Mouse (Mus musculus): ENCODE results near the gene Tor1b. TPM values are rescaled to one million over a fixed set of nuclear protein-coding genes. Genes with fewer than 3 reads are reported as not detected.

The Tor1b gene
- polyA plus RNA-seq, 1 experiment, result 30.5 TPM

GRCm38 (mm10) chr2:30998443-30999260, 45.9 kb downstream of the Tor1b start:
- no peak overlapping the region for H3K4me3 ChIP-seq (ENCODE audit: insufficient read depth, poor library complexity, severe bottlenecking)
- no peaks in the 10 kb centered on the region for H3K79me3 ChIP-seq (ENCODE audit: low read depth)
- TF ChIP-seq MYOD1 (IDR thresholded peaks at IDR 0.05; ENCODE audit: control insufficient read depth, insufficient read length, low read depth) (no peak), USF1 (IDR thresholded peaks at IDR 0.05; ENCODE audit: low read depth) (no peak), CTCF (IDR thresholded peaks at IDR 0.05; ENCODE audit: control insufficient read depth, insufficient read depth, insufficient read length) (no peak), CEBPB (IDR thresholded peaks at IDR 0.05; ENCODE audit: low read depth) (no peak), FOSL1 (IDR thresholded peaks at IDR 0.05; ENCODE audit: insufficient read depth, low read length, poor library complexity, severe bottlenecking) (no peak), MAX (IDR thresholded peaks at IDR 0.05) (no peak), MYOG (IDR thresholded peaks at IDR 0.05; ENCODE audit: control insufficient read depth, extremely low read depth, insufficient read length) (no peak)
- H3ac ChIP-seq (ENCODE audit: control insufficient read depth, insufficient read length, low read depth), result no peak overlapping the region
- H3K36me3 ChIP-seq (ENCODE audit: control insufficient read depth, insufficient read depth), result peaks cover 7% of the 10 kb centered on the region
- no peaks in the 10 kb centered on the region for H3K27me3 ChIP-seq (ENCODE audit: control insufficient read depth, insufficient read depth, insufficient read length)
- no peaks in the 10 kb centered on the region for H3K79me2 ChIP-seq (ENCODE audit: control insufficient read depth, insufficient read depth)

GRCm38 (mm10) chr2:31002857-31003256, 50.1 kb downstream of the Tor1b start:
- no peaks in the 10 kb centered on the region for H3K79me3 ChIP-seq (ENCODE audit: low read depth)
- no peaks in the 10 kb centered on the region for H3K27me3 ChIP-seq (ENCODE audit: control insufficient read depth, insufficient read depth, insufficient read length)
- H3K79me2 ChIP-seq (ENCODE audit: control insufficient read depth, insufficient read depth), result no peaks in the 10 kb centered on the region
- TF ChIP-seq MYOD1 (IDR thresholded peaks at IDR 0.05; ENCODE audit: control insufficient read depth, insufficient read length, low read depth), result no peak
- TF ChIP-seq CTCF (IDR thresholded peaks at IDR 0.05; ENCODE audit: control insufficient read depth, insufficient read depth, insufficient read length), result no peak
- no peak for TF ChIP-seq FOSL1 (IDR thresholded peaks at IDR 0.05; ENCODE audit: insufficient read depth, low read length, poor library complexity, severe bottlenecking)
- no peak for TF ChIP-seq MAX (IDR thresholded peaks at IDR 0.05)
- TF ChIP-seq USF1 (IDR thresholded peaks at IDR 0.05; ENCODE audit: low read depth), result no peak
- no peak for TF ChIP-seq CEBPB (IDR thresholded peaks at IDR 0.05; ENCODE audit: low read depth)
- TF ChIP-seq MYOG (IDR thresholded peaks at IDR 0.05; ENCODE audit: control insufficient read depth, extremely low read depth, insufficient read length), result no peak
- no peak overlapping the region for H3K4me3 ChIP-seq (ENCODE audit: insufficient read depth, poor library complexity, severe bottlenecking)
- no peak overlapping the region for H3ac ChIP-seq (ENCODE audit: control insufficient read depth, insufficient read length, low read depth)
- H3K36me3 ChIP-seq (ENCODE audit: control insufficient read depth, insufficient read depth), result peaks cover 18% of the 10 kb centered on the region

- Histone ChIP-seq H3ac (ENCODE audit: control insufficient read depth, insufficient read length, low read depth) (peak overlapping the region; percentile 10), H3K4me3 (ENCODE audit: insufficient read depth, poor library complexity, severe bottlenecking) (no peak overlapping the region), H3K79me2 (ENCODE audit: control insufficient read depth, insufficient read depth) (no peaks in the 10 kb centered on the region), H3K27me3 (ENCODE audit: control insufficient read depth, insufficient read depth, insufficient read length) (no peaks in the 10 kb centered on the region), H3K79me3 (ENCODE audit: low read depth) (no peaks in the 10 kb centered on the region), H3K36me3 (ENCODE audit: control insufficient read depth, insufficient read depth) (peaks cover 25% of the 10 kb centered on the region)
- no peak for TF ChIP-seq CTCF (IDR thresholded peaks at IDR 0.05; ENCODE audit: control insufficient read depth, insufficient read depth, insufficient read length)
- TF ChIP-seq USF1 (IDR thresholded peaks at IDR 0.05; ENCODE audit: low read depth), result no peak
- no peak for TF ChIP-seq FOSL1 (IDR thresholded peaks at IDR 0.05; ENCODE audit: insufficient read depth, low read length, poor library complexity, severe bottlenecking)
- no peak for TF ChIP-seq MYOD1 (IDR thresholded peaks at IDR 0.05; ENCODE audit: control insufficient read depth, insufficient read length, low read depth)
- no peak for TF ChIP-seq CEBPB (IDR thresholded peaks at IDR 0.05; ENCODE audit: low read depth)
- no peak for TF ChIP-seq MYOG (IDR thresholded peaks at IDR 0.05; ENCODE audit: control insufficient read depth, extremely low read depth, insufficient read length)
These were observed 52.7 kb downstream of the Tor1b start for GRCm38 (mm10) chr2:31005453-31005852.

GRCm38 (mm10) chr2:31006434-31006833, 53.7 kb downstream of the Tor1b start:
- no peak overlapping the region for H3K4me3 ChIP-seq (ENCODE audit: insufficient read depth, poor library complexity, severe bottlenecking)
- no peak overlapping the region for H3ac ChIP-seq (ENCODE audit: control insufficient read depth, insufficient read length, low read depth)
- TF ChIP-seq FOSL1 (IDR thresholded peaks at IDR 0.05; ENCODE audit: insufficient read depth, low read length, poor library complexity, severe bottlenecking) (no peak), MAX (IDR thresholded peaks at IDR 0.05) (no peak), MYOD1 (IDR thresholded peaks at IDR 0.05; ENCODE audit: control insufficient read depth, insufficient read length, low read depth) (no peak), CTCF (IDR thresholded peaks at IDR 0.05; ENCODE audit: control insufficient read depth, insufficient read depth, insufficient read length) (no peak), CEBPB (IDR thresholded peaks at IDR 0.05; ENCODE audit: low read depth) (no peak), MYOG (IDR thresholded peaks at IDR 0.05; ENCODE audit: control insufficient read depth, extremely low read depth, insufficient read length) (no peak), USF1 (IDR thresholded peaks at IDR 0.05; ENCODE audit: low read depth) (no peak)
- H3K27me3 ChIP-seq (ENCODE audit: control insufficient read depth, insufficient read depth, insufficient read length), result no peaks in the 10 kb centered on the region
- peaks cover 26% of the 10 kb centered on the region for H3K36me3 ChIP-seq (ENCODE audit: control insufficient read depth, insufficient read depth)
- H3K79me3 ChIP-seq (ENCODE audit: low read depth), result no peaks in the 10 kb centered on the region
- no peaks in the 10 kb centered on the region for H3K79me2 ChIP-seq (ENCODE audit: control insufficient read depth, insufficient read depth)

GRCm38 (mm10) chr2:31007208-31007607, 54.4 kb downstream of the Tor1b start:
- H3K27me3 ChIP-seq (ENCODE audit: control insufficient read depth, insufficient read depth, insufficient read length), result no peaks in the 10 kb centered on the region
- no peak overlapping the region for H3K4me3 ChIP-seq (ENCODE audit: insufficient read depth, poor library complexity, severe bottlenecking)
- peaks cover 29% of the 10 kb centered on the region for H3K36me3 ChIP-seq (ENCODE audit: control insufficient read depth, insufficient read depth)
- no peak overlapping the region for H3ac ChIP-seq (ENCODE audit: control insufficient read depth, insufficient read length, low read depth)
- no peaks in the 10 kb centered on the region for H3K79me3 ChIP-seq (ENCODE audit: low read depth)
- no peaks in the 10 kb centered on the region for H3K79me2 ChIP-seq (ENCODE audit: control insufficient read depth, insufficient read depth)
- TF ChIP-seq USF1 (IDR thresholded peaks at IDR 0.05; ENCODE audit: low read depth) (no peak), FOSL1 (IDR thresholded peaks at IDR 0.05; ENCODE audit: insufficient read depth, low read length, poor library complexity, severe bottlenecking) (no peak), CEBPB (IDR thresholded peaks at IDR 0.05; ENCODE audit: low read depth) (no peak), MYOG (IDR thresholded peaks at IDR 0.05; ENCODE audit: control insufficient read depth, extremely low read depth, insufficient read length) (no peak), MYOD1 (IDR thresholded peaks at IDR 0.05; ENCODE audit: control insufficient read depth, insufficient read length, low read depth) (no peak), CTCF (IDR thresholded peaks at IDR 0.05; ENCODE audit: control insufficient read depth, insufficient read depth, insufficient read length) (no peak), MAX (IDR thresholded peaks at IDR 0.05) (no peak)

Other genes with a start within 250 kb of the Tor1b start
- gene 1700001O22Rik, start 149.3 kb upstream of the Tor1b start, polyA plus RNA-seq (2012; fragmentation: generic; extraction: Trizol), result 0.18 TPM
- 64.7 TPM for gene Ntmt1, start 145.1 kb upstream of the Tor1b start, polyA plus RNA-seq (2012; fragmentation: generic; extraction: Trizol)
- 69.2 TPM for gene Asb6, start 122.6 kb upstream of the Tor1b start, polyA plus RNA-seq (2012; fragmentation: generic; extraction: Trizol)
- gene Prrx2, start 118.0 kb upstream of the Tor1b start, polyA plus RNA-seq (2012; fragmentation: generic; extraction: Trizol), result 191 TPM
- 0.70 TPM for gene Ptges, start 23.1 kb upstream of the Tor1b start, polyA plus RNA-seq (2012; fragmentation: generic; extraction: Trizol)
- 59.2 TPM for gene Tor1a, start 15.0 kb downstream of the Tor1b start, polyA plus RNA-seq (2012; fragmentation: generic; extraction: Trizol)
- 36.9 TPM for gene BC005624, start 29.2 kb downstream of the Tor1b start, polyA plus RNA-seq (2012; fragmentation: generic; extraction: Trizol)
- 26.4 TPM for gene Usp20, start 29.3 kb downstream of the Tor1b start, polyA plus RNA-seq (2012; fragmentation: generic; extraction: Trizol)
- gene Fnbp1, start 189.0 kb downstream of the Tor1b start, polyA plus RNA-seq (2012; fragmentation: generic; extraction: Trizol), result 13.5 TPM
- 28.7 TPM for gene Gpr107, start 199.4 kb downstream of the Tor1b start, polyA plus RNA-seq (2012; fragmentation: generic; extraction: Trizol)